Mouse (Mus musculus): ENCODE measurements around the gene Prl8a6.

Gene Prl8a6

GRCm38 (mm10) chr13:27438588-27438987 is at the start of gene Prl8a6:
Gene Prl8a6, minus strand, starts transcription at chr13:27438688.
- DNase-seq: no peak

- DNase-seq: no peak
Measured at GRCm38 (mm10) chr13:27433159-27433558, 5.3 kb downstream of the Prl8a6 start.

GRCm38 (mm10) chr13:27413640-27414039 is 24.8 kb downstream of the Prl8a6 start:
- DNase-seq: no peak

GRCm38 (mm10) chr13:27399061-27399724 is 39.3 kb downstream of the Prl8a6 start:
- DNase-seq: peak; percentile 78 to 81

GRCm38 (mm10) chr13:27390746-27391145 is 47.7 kb downstream of the Prl8a6 start, which contains the start of gene Prl2b1:
Gene Prl2b1, minus strand, starts transcription at chr13:27390846.
- DNase-seq: no peak
